Mouse (Mus musculus): ENCODE measurements around the gene Ftl1-ps1. TPM values are rescaled to one million over a fixed set of nuclear protein-coding genes. Genes with fewer than 3 reads are reported as not detected.

Gene Ftl1-ps1
- 11.9 and 18.5 TPM in 2 replicates for total RNA-seq (2017)

GRCm38 (mm10) chr13:74399298-74399839, at the start of gene Ftl1-ps1:
TSS of gene Ftl1-ps1 (plus strand) at chr13:74399694.
- ATAC-seq (replicated peaks; ENCODE audit: low read depth, poor library complexity, severe bottlenecking): no peak

DNA sequence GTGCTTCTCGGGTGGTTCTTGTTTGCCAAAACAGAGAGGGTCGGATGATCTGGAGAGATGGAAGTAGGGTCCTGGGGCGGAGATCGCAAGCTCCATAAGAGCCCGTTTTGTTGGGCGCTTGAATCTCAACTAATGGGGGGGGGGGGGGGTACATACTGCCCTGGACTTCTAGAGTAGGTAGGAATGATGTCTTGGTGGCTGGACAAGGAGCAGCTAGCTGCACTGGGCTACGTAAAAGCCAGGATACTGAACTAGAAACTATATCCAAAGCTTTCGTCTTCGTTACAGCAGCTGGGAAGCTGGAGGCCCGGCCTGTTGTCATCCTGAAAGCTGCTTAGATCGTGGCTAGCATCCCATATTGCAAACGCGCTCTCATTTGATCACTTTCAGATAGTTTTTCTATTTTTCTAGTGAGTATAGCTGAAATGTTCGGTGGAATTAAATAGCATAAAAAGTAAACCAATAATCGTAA, 49.0 kb upstream of the Ftl1-ps1 start:
- ATAC-seq (replicated peaks; ENCODE audit: low read depth, poor library complexity, severe bottlenecking): peak; percentile 12; the same call in 1 of the 2 replicates

GRCm38 (mm10) chr13:74356491-74356890, 43.0 kb upstream of the Ftl1-ps1 start:
- ATAC-seq (replicated peaks; ENCODE audit: low read depth, poor library complexity, severe bottlenecking): no peak

- peak; percentile 67 for ATAC-seq (replicated peaks; ENCODE audit: low read depth, poor library complexity, severe bottlenecking)
Measured at GRCm38 (mm10) chr13:74362218-74362617, 37.3 kb upstream of the Ftl1-ps1 start.

DNA sequence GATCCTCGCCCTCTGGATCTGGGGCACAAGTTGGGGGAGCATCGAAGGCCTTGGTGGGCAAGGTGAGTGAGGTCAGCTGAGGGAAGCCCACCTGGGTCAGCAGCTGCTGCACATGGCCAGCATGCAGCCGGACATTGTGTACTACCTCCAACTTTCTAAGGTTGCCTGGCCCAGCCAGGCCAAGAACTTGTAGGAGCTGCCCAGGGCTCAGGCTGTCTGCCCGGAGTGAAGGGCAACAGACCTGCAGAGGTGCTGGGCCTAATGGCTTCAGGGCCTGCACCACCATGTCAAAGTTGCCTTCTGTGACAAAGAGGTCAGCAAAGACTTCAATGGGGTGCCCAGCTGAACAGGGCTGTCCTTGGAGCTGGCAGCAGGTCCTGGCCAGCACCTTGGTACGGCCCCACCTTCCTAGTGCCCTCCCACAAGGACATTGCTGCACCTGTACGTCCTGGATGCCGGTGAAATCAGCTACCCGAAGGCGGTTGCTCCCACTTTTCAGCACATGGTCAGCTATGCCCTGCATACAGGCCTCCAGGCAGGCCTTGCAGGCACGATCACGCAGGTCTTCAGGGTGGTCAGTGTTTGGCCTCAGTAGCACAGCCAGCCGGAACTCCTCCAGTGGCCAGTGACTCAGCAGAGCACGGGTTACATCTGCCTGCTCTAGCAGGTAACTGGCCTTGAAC, 36.2 kb upstream of the Ftl1-ps1 start:
- peak; percentile 24; the same call in 1 of the 2 replicates for ATAC-seq (replicated peaks; ENCODE audit: low read depth, poor library complexity, severe bottlenecking)

DNA sequence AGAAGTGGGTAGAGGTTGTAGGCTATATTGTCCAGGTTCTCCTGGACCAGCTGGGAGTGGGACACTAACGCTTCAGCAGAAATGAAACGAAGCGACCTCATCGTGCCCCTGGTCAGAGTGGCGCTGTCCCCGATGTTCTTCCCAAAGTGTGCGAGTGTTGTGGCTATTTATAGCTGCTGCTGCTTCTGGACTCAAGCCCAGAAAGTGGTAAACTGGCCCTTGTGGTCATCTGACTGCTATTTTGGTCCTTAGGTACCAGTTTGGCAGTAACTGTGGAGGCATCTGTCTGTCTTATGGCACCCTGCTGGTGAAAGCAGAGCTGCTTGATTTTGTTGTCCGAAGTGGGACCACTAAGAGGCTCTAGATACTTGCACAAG, 35.6 kb upstream of the Ftl1-ps1 start, which contains the start of gene Lrrc14b:
Gene Lrrc14b (minus strand): TSS at position 147 of the 377 bp plus-strand sequence.
- ATAC-seq (replicated peaks; ENCODE audit: low read depth, poor library complexity, severe bottlenecking): peak; percentile 33

DNA sequence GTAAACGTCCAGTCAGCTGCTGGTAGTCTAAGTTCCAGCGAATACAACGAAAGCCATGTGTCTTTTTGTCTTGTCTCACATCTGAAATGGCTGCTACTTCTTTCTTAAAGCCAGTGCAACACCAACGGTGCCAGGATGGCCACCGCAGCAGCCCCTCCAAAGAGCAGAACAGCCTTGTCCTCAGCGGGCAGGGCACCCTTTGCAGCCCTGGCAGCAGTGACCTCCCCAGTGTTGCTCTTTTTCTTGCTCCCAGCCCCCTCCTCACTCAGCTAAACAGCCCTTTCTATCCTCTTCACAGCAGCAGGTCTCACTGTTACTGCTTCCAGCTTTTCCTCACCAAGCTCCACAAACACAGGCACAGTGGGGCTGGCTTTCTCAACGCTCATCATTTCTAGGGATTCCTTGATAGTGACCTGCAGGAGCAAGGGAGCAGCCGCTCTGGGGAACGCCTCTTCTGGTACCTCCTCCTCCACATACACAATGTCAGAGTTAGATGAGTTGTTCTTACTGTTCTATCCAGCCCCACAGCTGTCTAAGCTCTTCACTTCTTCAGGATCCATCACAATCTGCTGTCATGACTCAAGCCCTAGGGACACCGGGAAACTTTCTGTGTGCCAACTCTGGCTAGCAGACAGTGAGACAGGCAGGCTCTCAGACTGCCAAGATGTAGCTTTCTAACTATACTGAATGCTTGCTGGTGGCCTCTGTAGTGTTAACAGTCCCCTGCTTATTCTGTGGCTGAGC, 17.8 kb upstream of the Ftl1-ps1 start:
- no peak for ATAC-seq (replicated peaks; ENCODE audit: low read depth, poor library complexity, severe bottlenecking)

DNA sequence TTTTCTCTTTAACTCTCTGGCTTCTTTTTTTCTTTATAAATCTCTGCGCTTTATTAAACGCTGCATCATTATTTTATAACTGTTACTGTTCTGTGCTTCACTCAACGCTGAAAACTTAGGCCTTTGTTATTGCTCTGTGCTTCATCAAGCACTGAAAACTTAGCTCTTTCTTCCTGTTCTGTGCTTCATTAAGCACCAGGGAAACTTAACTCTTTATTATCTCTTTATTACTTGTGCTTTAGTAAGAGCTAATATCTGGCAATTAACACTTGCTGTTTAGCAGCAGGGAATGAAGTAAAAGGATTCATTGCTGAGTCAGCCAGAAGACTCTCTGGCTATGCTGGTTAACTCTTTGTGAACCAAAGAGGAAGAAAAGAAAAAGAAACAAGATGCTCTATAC, 17.2 kb upstream of the Ftl1-ps1 start:
- ATAC-seq (replicated peaks; ENCODE audit: low read depth, poor library complexity, severe bottlenecking): no peak

DNA sequence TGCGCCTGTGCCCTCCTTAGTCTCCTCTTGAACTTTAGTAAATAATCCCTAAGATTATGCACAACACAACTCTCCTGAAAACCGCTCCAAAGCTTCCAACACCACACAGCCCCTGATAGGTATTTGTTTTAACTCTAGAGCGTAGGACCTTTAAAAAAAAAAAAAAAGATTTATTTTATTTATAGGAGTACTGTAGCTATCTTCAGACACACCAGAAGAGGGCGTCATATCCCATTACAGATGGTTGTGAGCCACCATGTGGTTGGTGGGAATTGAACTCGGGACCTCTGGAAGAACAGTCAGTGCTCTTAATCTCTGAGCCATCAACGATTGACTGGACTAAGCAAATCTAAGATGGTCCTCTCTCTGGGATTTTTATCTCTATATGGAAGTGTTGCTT, 9.8 kb upstream of the Ftl1-ps1 start:
- ATAC-seq (replicated peaks; ENCODE audit: low read depth, poor library complexity, severe bottlenecking): no peak

- ATAC-seq (replicated peaks; ENCODE audit: low read depth, poor library complexity, severe bottlenecking): peak; percentile 98
Measured at GRCm38 (mm10) chr13:74390371-74390990, 9.0 kb upstream of the Ftl1-ps1 start, which contains the start of gene Zfp72. TSS of gene Zfp72 (minus strand) at chr13:74390836.

DNA sequence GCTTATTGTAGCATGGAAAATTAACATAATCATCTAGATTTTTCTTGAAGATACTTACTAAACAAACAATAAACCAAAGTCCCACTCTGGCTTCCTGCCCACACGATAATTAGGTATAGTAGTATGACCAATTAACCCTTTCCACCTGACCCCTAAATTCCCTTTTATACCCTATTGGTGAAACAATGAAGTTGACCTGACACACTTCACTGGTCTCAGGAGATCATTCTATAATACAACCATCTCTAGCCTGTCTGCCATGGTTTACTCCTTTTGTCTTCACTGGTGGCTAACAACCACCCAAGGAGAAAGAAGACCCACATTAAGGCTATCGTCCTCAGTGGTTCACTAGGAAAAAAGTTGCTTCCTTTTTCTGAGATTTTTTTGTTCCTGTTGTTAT, 8.3 kb upstream of the Ftl1-ps1 start:
- no peak for ATAC-seq (replicated peaks; ENCODE audit: low read depth, poor library complexity, severe bottlenecking)

DNA sequence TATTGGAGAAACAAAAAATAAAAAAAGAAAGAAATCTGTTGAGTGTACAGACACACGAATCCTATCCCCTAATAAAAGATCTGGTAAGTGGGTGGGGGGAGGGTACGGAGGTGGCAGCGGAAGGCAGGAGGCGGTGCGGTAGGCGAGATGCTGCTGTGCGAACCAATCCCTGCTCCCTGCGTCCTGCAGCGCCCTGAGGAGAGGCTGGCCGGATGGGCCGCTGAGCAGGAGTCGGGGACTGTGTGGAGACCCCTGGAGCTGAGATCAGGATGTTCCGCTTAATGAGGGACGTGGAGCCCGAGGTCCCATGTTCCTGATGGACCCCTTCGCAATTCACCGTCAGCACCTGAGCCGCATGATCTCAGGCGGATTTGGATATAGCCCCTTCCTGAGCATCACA, 40.4 kb downstream of the Ftl1-ps1 start:
- ATAC-seq (replicated peaks; ENCODE audit: low read depth, poor library complexity, severe bottlenecking): no peak

Other genes with a start within 250 kb of the Ftl1-ps1 start
- 38.2 and 40.0 TPM in 2 replicates for gene Exoc3, start 191.0 kb upstream of the Ftl1-ps1 start, total RNA-seq (2017)
- gene Ahrr, start 107.4 kb upstream of the Ftl1-ps1 start, total RNA-seq (2017): 0.23 TPM in 1 of 2 replicates, not detected in the other
- 92.3 and 104 TPM in 2 replicates for gene Pdcd6, start 82.1 kb upstream of the Ftl1-ps1 start, total RNA-seq (2017)
- gene Sdha, start 49.4 kb upstream of the Ftl1-ps1 start, total RNA-seq (2017): 257 and 301 TPM in 2 replicates
- gene Ccdc127, start 49.4 kb upstream of the Ftl1-ps1 start, total RNA-seq (2017): 65.0 and 79.4 TPM in 2 replicates
- gene Lrrc14b, start 35.7 kb upstream of the Ftl1-ps1 start, total RNA-seq (2017): 0.05 TPM in 1 of 2 replicates, not detected in the other
- gene Zfp72, start 8.9 kb upstream of the Ftl1-ps1 start, total RNA-seq (2017): 7.1 and 13.7 TPM in 2 replicates
- gene Zfp825, start 94.3 kb downstream of the Ftl1-ps1 start, total RNA-seq (2017): 8.6 and 19.7 TPM in 2 replicates
- gene Erap1, start 239.9 kb downstream of the Ftl1-ps1 start, total RNA-seq (2017): 126 and 145 TPM in 2 replicates